Mouse (Mus musculus): ENCODE measurements around the gene Trim43a.
"Not testable (repeated sequence)": the region's sequence is repeated elsewhere in the genome, so short reads cannot be mapped to it uniquely, and the experiment has no call there.

Gene Trim43a

DNA sequence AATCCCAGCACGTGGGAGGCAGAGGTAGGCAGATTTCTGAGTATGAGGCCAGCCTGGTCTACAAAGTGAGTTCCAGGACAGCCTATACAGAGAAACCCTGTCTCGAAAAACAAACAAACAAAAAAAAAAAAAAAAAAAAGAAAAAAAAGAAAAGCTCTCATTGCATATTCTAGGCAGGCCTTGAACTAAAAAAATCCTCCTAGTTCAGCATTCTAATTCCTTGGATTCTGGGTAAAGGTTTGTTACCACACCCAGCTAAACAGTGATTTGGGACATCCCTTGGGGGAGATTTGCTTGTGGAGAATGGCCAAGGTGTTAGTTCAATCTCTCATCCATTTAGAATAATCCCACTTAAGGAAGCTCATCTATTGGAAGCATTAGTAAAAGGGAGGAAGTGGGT, at the start of gene Trim43a:
TSS of gene Trim43a (plus strand) at position 301 of the 400 bp plus-strand sequence.
- DNase-seq = not testable (repeated sequence)

DNA sequence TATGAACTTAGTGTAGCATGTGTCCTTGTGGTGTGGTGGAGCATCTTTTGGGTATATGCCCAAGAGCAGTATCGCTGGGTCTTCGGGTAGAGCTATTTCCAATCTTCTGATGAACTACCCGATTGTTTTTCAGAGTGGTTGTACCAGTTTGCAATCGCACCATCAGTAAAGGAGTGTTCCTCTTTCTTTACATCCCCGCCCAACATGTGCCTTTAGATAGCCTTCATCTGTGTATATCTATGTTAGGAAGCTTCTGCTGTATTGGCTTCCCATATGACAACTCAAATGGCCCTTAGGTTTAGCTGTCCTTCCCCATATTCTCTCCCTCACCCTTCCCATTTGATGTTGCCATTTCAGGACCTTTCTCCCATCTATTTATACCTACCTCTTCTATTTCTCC, 46.6 kb upstream of the Trim43a start:
- DNase-seq = no peak

- DNase-seq = no peak
Observed at GRCm38 (mm10) chr9:88539546-88540224, 41.0 kb upstream of the Trim43a start.

GRCm38 (mm10) chr9:88542816-88543215, 37.9 kb upstream of the Trim43a start:
- DNase-seq = no peak

GRCm38 (mm10) chr9:88545534-88545933, 35.2 kb upstream of the Trim43a start:
- peak; percentile 31 for DNase-seq

DNA sequence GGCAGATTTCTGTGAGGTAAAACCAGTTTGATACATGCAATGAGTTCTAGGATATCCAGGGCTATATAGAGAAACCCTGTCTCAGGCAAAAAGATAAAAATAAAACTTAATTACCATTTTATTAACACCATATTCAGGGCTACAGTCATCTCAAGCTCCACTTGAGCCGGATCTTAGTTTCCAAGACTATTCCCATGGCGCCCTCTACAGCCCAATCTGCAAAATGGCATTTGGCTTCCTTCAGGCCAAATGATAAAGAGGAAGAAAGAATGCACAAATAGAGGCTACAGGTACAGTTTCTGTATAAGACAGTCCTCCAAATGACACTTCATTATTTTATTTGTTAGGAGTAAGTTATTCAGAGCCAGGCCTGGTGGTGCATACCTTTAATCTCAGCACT, 34.5 kb upstream of the Trim43a start:
- no peak for DNase-seq

DNA sequence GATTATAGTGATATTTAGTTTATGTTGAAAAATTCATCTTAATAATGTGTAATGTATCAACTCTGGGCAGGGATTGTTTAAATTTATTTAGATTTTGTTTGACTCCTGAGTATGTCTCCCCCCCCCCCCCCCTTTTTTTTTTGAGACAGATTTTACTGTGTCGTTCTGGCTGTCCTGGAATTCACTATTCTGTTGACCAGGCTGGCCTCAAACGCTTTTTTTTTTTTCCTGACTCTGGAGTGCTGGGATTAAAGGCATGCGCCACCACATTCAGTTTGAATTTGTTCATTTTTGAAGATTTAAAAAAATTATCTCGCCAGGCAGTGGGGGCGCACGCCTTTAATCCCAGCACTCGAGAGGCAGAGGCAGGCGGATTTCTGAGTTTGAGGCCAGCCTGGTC, 34.0 kb upstream of the Trim43a start:
- DNase-seq = no peak

- no peak for DNase-seq
Observed at GRCm38 (mm10) chr9:88547270-88547669, 33.4 kb upstream of the Trim43a start.

GRCm38 (mm10) chr9:88547851-88548613, 32.7 kb upstream of the Trim43a start, which contains the start of gene Zfp949:
Zfp949 (plus strand) TSS chr9:88548020.
- DNase-seq = peak; percentile 46

- no peak for DNase-seq
Observed at GRCm38 (mm10) chr9:88548614-88548945, 32.1 kb upstream of the Trim43a start.

DNA sequence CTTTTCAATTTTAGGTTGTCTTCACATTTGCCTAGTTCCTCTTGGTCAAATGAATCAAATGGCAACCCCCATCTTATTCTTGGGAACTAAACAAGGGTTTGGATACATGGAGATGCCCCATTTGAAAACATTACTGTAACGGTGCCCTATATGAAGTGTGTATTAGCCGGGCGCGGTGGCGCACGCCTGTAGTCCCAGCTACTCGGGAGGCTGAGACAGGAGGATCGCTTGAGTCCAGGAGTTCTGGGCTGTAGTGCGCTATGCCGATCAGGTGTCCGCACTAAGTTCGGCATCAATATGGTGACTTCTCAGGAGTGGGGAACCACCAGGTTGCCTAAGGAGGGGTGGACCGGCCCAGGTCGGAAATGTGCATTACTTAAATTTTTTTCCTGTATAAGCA, 27.6 kb upstream of the Trim43a start:
- DNase-seq = no peak

- DNase-seq = no peak
Observed at GRCm38 (mm10) chr9:88558146-88558545, 22.5 kb upstream of the Trim43a start.

DNA sequence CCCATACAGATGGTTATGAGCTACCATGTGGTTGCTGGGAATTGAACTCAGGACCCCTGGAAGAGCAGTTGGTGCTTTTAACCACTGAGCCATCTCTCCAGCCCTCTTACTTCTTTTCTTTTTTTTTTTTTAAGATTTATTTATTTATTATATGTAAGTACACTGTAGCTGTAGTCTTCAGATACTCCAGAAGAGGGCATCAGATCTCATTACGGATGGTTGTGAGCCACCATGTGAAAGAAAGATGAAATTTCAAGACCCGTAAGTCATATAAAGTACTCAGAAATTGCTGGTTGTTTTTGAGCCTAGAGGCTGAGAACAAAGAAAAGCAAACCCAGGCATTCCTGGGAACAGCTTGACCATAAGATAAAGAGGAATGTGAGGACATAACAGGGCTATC, 19.2 kb upstream of the Trim43a start:
- DNase-seq = not testable (repeated sequence)

- not testable (repeated sequence) for DNase-seq
Observed at GRCm38 (mm10) chr9:88570471-88570870, 10.2 kb upstream of the Trim43a start.

DNA sequence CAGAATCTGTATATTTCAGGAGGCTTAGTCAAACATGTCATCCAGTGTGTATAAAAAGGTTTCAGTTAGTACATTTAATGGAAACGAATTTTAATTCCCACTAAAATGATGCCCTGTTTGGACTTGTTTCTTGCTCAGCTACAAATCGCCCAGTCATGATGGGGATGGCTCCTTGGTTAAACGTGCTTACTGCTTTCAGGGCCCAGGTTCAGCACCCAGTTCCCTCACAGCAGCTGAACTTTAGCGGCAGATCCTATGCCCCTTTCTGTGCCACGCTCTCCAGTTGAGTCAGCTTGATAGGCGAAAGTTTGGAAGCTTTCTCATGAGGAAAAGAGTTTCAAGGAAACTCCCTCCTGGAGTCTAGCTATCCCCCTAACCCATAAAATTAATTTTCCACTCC, 13.0 kb downstream of the Trim43a start:
- DNase-seq = not testable (repeated sequence)

DNA sequence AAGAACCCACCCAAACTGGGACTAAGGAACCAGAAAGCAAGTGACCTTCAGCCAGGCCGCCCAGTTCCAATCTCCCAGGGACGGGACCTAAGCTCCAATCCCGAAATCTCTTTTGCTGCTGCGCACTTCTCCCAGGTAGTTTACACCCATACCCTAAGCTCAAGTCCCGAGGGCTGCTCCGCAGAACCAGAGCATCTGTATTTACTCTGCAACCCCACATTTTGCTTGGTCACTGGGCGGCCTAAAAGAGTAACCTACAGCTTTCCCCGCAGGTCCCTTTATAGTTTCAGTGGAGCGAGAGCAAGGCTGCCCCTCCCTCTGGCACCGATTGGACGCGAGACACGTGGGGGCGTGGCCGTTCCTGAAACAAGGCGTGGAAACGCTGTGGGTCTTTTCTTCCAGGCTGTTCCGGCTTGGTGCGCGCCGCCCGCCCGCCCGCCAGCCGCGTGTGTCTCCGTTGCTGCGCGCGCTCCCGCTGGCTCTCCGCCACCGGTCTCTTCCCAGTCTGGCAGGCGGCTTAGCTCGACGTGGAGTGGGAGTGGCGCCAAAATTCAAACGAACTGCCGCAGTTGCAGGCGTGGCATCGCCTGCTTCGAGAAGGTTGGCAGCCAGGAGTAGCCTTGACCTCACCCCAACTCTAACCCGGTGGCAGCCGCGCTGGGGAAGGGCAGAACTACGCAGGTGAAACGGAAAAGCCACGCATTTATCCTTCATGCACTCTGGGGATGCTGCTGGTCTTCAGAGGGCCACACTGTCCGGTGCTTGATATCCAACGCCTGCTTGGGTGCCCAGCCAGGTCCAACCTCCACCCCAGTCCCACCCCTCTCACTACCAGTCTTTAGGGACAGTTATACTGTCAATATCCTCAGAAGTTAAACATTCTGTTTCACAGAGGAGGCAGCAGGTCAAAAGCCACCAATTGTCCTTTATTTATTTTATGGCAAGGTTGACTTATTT, 18.8 kb downstream of the Trim43a start:
- peak; percentile 100 for DNase-seq

GRCm38 (mm10) chr9:88625803-88626514, 45.3 kb downstream of the Trim43a start:
- DNase-seq = not testable (repeated sequence)

- not testable (repeated sequence) for DNase-seq
Observed at GRCm38 (mm10) chr9:88638125-88638524, 57.4 kb downstream of the Trim43a start.
